Mouse (Mus musculus) liver, embryonic 14.5 days (tissue): ENCODE measurements at regions not wholly inside any gene's neighbourhood (a gene's known extent, or its start where the extent isn't known, plus 50 kb on each side); places are given as distances from the start of the nearest gene placed in this dataset.

ENCODE experiments used
- CTCF ChIP-seq: IDR thresholded peaks from 2 replicates; pipeline ENCODE4 v1.5.1; 2016; ENCODE audit warnings: antibody characterized with exemption, low read depth, control low read depth
- EP300 ChIP-seq: IDR thresholded peaks from 2 replicates; pipeline ENCODE4 v1.6.1; 2016; ENCODE audit warnings: antibody characterized with exemption, low read depth

DNA sequence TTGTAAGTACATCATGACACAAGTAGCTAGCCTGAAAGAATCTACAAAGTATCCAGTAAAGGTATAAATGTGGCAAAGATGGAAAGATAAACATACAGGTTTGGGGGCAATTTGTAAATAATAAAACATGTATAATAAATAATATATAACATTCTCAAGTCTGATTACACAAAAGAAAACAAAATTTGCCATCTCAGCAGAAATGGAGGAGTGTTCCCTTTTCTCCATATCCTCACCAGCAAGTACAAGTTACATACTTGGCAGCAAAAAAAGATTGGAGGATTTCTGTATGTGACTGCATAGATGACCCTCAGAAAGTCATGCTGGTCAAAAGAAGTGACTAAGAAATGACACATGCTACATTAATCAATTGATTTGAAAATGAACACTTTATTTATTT, 335.9 kb upstream of the Irak1bp1 start:
- no peak for TF ChIP-seq CTCF
- TF ChIP-seq EP300, result no peak
